Comparison of ENCODE assay signal across 27 mouse cellular contexts in the genomic region with DNA sequence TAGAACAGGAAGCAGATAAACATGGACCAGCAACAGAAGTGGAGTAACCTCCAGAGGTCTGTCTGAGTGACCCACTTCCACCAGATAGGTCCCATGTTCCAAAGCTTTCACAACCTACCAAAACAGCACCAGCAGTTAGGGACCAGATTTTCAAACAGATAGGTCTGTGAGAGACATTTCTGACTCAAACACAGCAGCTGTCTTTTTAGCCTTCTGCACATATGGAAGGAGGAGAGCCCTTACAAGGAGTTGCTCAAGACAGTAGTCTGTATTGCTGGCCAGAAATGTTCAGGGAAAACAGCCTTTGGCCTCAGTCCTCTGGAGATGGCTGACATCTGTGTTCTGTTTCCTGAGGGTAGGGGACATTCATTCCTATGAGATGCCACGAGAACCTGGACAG.
DNase-seq lines count a peak whose midpoint lies in the region; ATAC-seq lines count a peak whose summit lies in the region.
"Had no signal": no experiment of that assay in that cellular context is flagged by ENCODE, and none has a peak within 500 bp of the region (broad histone marks: within the 10 kb centered on the region; RNA-seq: fewer than 3 reads in every experiment).

No protein-coding gene starts in this region.

- no peaks in the 10 kb centered on the region for H3K27me3 ChIP-seq in heart, embryonic 13.5 days (replicated peaks)
- H3K27me3 ChIP-seq in midbrain, embryonic 10.5 days (ENCODE audit: low read depth, poor library complexity, severe bottlenecking), result no peaks in the 10 kb centered on the region; the same call in 1 of the 2 replicates
- no peaks in the 10 kb centered on the region for H3K27me3 ChIP-seq in midbrain, embryonic 16.5 days (ENCODE audit: control insufficient read depth, insufficient read depth, low read depth, low read length)
- H3K27me3 ChIP-seq: embryonic facial prominence, embryonic 15.5 days; kidney, embryonic 15.5 days; limb, embryonic 12.5 days; midbrain, embryonic 13.5 days had no signal

- H3K9ac ChIP-seq in heart, embryonic 13.5 days, result no peak overlapping the region
- H3K9ac ChIP-seq in midbrain, embryonic 16.5 days (ENCODE audit: low read depth, low read length), result no peak overlapping the region
- H3K9ac ChIP-seq: embryonic facial prominence, embryonic 15.5 days; hindbrain, embryonic 14.5 days; kidney, embryonic 15.5 days; limb, embryonic 12.5 days; liver, embryonic 15.5 days; lung, embryonic 14.5 days; midbrain, embryonic 13.5 days had no signal

- whole genome bisulfite sequencing in heart, embryonic 13.5 days, result 35% methylated on average over 1 of the region's 1 CpGs
- 81% methylated on average over 1 of the region's 1 CpGs for WGBS in midbrain, embryonic 10.5 days
- 79% methylated on average over 1 of the region's 1 CpGs for WGBS in midbrain, embryonic 16.5 days

- DNase-seq in frontal cortex, postnatal 36 days (ENCODE audit: low spot score in 2 of 2), result no peak
- no peak for DNase-seq in heart, adult 8-10 months (ENCODE audit: low spot score)
- no peak for DNase-seq in midbrain, embryonic 10.5 days (ENCODE audit: low spot score)
- DNase-seq in kidney, adult 8-10 months, result no peak
- DNase-seq: adrenal gland, postnatal 36 days; cerebellum, adult 2 months; cerebellum, postnatal 14 days; gastrocnemius, adult 2 months; gastrocnemius, postnatal 36 days; kidney, postnatal 36 days; lung, embryonic 14.5 days; lung, postnatal 36 days; thymus, adult 2 months; thymus, postnatal 36 days had no signal

- peak; percentile 62 for ATAC-seq in frontal cortex, adult (ENCODE audit: low TSS enrichment)
- no peak for ATAC-seq in heart, embryonic 13.5 days (ENCODE audit: extremely low read depth, insufficient number of reproducible peaks, low FRiP score, low TSS enrichment)
- ATAC-seq in midbrain, embryonic 16.5 days, result no peak
- ATAC-seq: forebrain, embryonic 14.5 days; intestine, postnatal 0 days; midbrain, embryonic 13.5 days had no signal

- peak overlapping the region; percentile 84 for H3K27ac ChIP-seq in heart, embryonic 13.5 days (replicated peaks)
- H3K27ac ChIP-seq in midbrain, embryonic 10.5 days (replicated peaks), result 0 out of 2 replicates have a peak overlapping the region, but pooled peaks have one; percentile 53
- H3K27ac ChIP-seq in midbrain, embryonic 16.5 days (ENCODE audit: low read length), result no peak overlapping the region
- H3K27ac ChIP-seq: embryonic facial prominence, embryonic 15.5 days; gastrocnemius, adult 2 months; hindbrain, embryonic 14.5 days; kidney, embryonic 15.5 days; layer of hippocampus, adult 2 months; limb, embryonic 12.5 days; liver, embryonic 15.5 days; midbrain, embryonic 13.5 days had no signal

- no peak overlapping the region for H3K4me3 ChIP-seq in heart, embryonic 13.5 days
- no peak overlapping the region for H3K4me3 ChIP-seq in midbrain, embryonic 10.5 days
- H3K4me3 ChIP-seq in midbrain, embryonic 16.5 days (ENCODE audit: low read depth, low read length), result no peak overlapping the region
- H3K4me3 ChIP-seq: embryonic facial prominence, embryonic 15.5 days; gastrocnemius, adult 2 months; kidney, embryonic 15.5 days; layer of hippocampus, adult 2 months; left cerebral cortex, adult 2 months; limb, embryonic 12.5 days; liver, embryonic 15.5 days; midbrain, embryonic 13.5 days had no signal

- no peaks in the 10 kb centered on the region for H3K36me3 ChIP-seq in heart, embryonic 13.5 days
- no peaks in the 10 kb centered on the region for H3K36me3 ChIP-seq in midbrain, embryonic 10.5 days
- no peaks in the 10 kb centered on the region for H3K36me3 ChIP-seq in midbrain, embryonic 16.5 days (ENCODE audit: control insufficient read depth, insufficient read depth, low read length)
- H3K36me3 ChIP-seq: embryonic facial prominence, embryonic 15.5 days; kidney, embryonic 15.5 days; limb, embryonic 12.5 days; liver, embryonic 15.5 days; midbrain, embryonic 13.5 days had no signal

- H3K9me3 ChIP-seq in heart, embryonic 13.5 days, result 0 out of 2 replicates have a peak, but pooled peaks cover 3% of the 10 kb centered on the region
- no peaks in the 10 kb centered on the region; the same call in 1 of the 2 replicates for H3K9me3 ChIP-seq in midbrain, embryonic 10.5 days (replicated peaks)
- no peaks in the 10 kb centered on the region for H3K9me3 ChIP-seq in midbrain, embryonic 16.5 days (replicated peaks; ENCODE audit: control insufficient read depth, low read length, poor library complexity, severe bottlenecking)
- H3K9me3 ChIP-seq: embryonic facial prominence, embryonic 15.5 days; kidney, embryonic 15.5 days; limb, embryonic 12.5 days; liver, embryonic 15.5 days; midbrain, embryonic 13.5 days had no signal

- peaks cover 29% of the 10 kb centered on the region for H3K4me1 ChIP-seq in heart, embryonic 13.5 days
- H3K4me1 ChIP-seq in midbrain, embryonic 10.5 days, result peaks cover 19% of the 10 kb centered on the region
- peaks cover 5% of the 10 kb centered on the region; the same call in 1 of the 2 replicates for H3K4me1 ChIP-seq in midbrain, embryonic 16.5 days (ENCODE audit: control insufficient read depth, insufficient read depth, low read length)

- no peak overlapping the region for H3K4me2 ChIP-seq in heart, embryonic 13.5 days
- no peak overlapping the region for H3K4me2 ChIP-seq in midbrain, embryonic 16.5 days (ENCODE audit: low read length)
- H3K4me2 ChIP-seq: embryonic facial prominence, embryonic 15.5 days; hindbrain, embryonic 14.5 days; kidney, embryonic 15.5 days; limb, embryonic 12.5 days; liver, embryonic 15.5 days; lung, embryonic 14.5 days; midbrain, embryonic 13.5 days had no signal
